Mouse (Mus musculus) heart, adult 2 months (tissue): ENCODE measurements around the gene Ralgapa1.

Experiments used
- CTCF ChIP-seq: fragments of 200-600 bp; IDR thresholded peaks from 2 replicates; pipeline ENCODE4 v1.8.1; 2022; ENCODE audit warnings: antibody characterized with exemption, mild to moderate bottlenecking, moderate library complexity
- EP300 ChIP-seq: fragments of 200-500 bp; IDR thresholded peaks from 2 replicates; pipeline ENCODE4 v1.6.1; 2011; ENCODE audit warnings: low read depth, low read length, control low read depth; ENCODE audit not compliant: insufficient read depth
- POLR2A ChIP-seq: fragments of 200-500 bp; IDR thresholded peaks from 2 replicates; pipeline ENCODE4 v1.6.1; 2011; ENCODE audit warnings: mild to moderate bottlenecking, low read depth, low read length, control low read depth; ENCODE audit not compliant: insufficient read depth

DNA sequence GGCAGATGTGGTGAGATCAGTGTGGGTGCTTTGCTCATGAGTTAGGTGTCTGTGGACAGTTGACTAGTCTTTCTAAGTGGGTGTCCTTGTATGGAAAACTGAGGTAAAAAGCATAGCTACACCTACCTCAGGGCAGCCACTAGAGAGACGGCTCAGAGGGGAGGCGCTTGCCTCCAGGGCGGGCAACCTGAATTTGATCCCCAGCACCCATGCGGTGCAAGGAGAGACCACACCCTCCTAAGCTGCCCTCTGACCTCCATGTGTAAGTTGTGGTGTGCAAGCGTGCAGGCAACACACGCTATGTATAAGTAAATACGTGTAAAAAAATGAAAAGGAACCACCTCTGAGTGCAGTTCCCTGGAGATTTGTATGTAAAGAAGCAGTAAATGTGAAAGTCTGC, 39.7 kb upstream of the Ralgapa1 start:
- TF ChIP-seq EP300 (no peak), POLR2A (no peak), CTCF (no peak)
